Mouse (Mus musculus): ENCODE results near the gene Jrkl. TPM values are rescaled to one million over a fixed set of nuclear protein-coding genes. Genes with fewer than 3 reads are reported as not detected.

The Jrkl gene
- polyA plus RNA-seq (2015; fragmentation: Nextera tagmentation; extraction: Ambion mirVana) = 10.0 and 10.1 TPM in 2 replicates

DNA sequence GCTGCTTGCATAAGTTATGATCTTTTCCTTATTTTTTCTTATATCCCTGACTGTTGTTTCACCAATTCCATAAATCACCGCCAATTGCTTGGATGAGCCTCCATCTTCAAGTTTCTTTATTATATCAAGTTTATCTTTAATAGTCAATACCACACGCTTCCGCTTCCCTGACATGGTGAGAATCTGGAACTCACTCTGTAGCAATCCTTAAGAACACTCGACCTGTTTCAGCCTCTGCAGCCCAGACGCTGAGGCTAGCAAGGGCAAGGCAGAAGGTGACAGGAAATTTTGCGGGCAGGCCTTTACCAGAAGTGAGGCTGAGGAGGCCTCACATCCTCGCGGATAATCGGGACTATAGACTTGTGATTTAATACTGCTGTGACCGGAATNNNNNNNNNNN lies at the start of gene Jrkl:
Gene Jrkl, minus strand, starts transcription at position 349 of the 400 bp plus-strand sequence.
- H3K4me3 ChIP-seq = peak within 1 kb of the TSS; percentile 49
- H3K27ac ChIP-seq = peak within 1 kb of the TSS; percentile 74
- no peaks in the 10 kb centered on the region for H3K27me3 ChIP-seq
- peaks cover 20% of the 10 kb centered on the region for H3K4me1 ChIP-seq
- H3K9me3 ChIP-seq = no peaks in the 10 kb centered on the region
- H3K36me3 ChIP-seq = no peaks in the 10 kb centered on the region
- peak within 1 kb of the TSS; percentile 46 for H3K9ac ChIP-seq
- H3K4me2 ChIP-seq = peak within 1 kb of the TSS; percentile 57
- WGBS = 4% methylated on average over 10 of the region's 10 CpGs
- no peak for ATAC-seq (ENCODE audit: borderline replicate concordance, extremely low read depth, low FRiP score, low TSS enrichment)

- no peaks in the 10 kb centered on the region for H3K36me3 ChIP-seq
- H3K4me3 ChIP-seq = no peak overlapping the region
- H3K9ac ChIP-seq = no peak overlapping the region
- no peaks in the 10 kb centered on the region for H3K9me3 ChIP-seq
- WGBS = 62% methylated on average over 2 of the region's 2 CpGs
- no peaks in the 10 kb centered on the region for H3K27me3 ChIP-seq
- H3K4me2 ChIP-seq = no peak overlapping the region
- ATAC-seq (ENCODE audit: borderline replicate concordance, extremely low read depth, low FRiP score, low TSS enrichment) = no peak
- H3K4me1 ChIP-seq = no peaks in the 10 kb centered on the region
- no peak overlapping the region for H3K27ac ChIP-seq
These were observed 41.9 kb upstream of the Jrkl start for GRCm38 (mm10) chr9:13287482-13287881.

DNA sequence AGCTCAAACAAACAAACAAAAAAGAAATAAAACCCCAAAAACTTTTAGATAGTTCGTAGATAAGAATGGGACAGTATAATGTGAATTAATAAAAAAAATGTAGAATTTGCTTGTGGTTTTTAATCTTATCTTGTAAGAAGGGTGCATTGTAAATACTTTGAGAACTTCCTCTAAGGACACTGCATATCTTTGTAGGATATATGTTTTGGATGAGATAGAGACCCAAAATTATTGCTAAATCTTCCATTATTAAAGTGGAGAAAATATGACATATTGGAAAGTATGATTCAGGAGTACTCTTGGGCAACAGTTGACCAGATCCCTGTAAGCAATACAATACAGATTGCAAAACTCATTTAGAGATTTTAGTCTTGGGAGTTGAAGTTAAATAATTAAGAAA lies 27.6 kb upstream of the Jrkl start:
- Histone ChIP-seq H3K4me2 (no peak overlapping the region), H3K27me3 (no peaks in the 10 kb centered on the region), H3K4me3 (no peak overlapping the region), H3K27ac (no peak overlapping the region), H3K36me3 (0 out of 2 replicates have a peak, but pooled peaks cover 5% of the 10 kb centered on the region), H3K9ac (no peak overlapping the region), H3K9me3 (no peaks in the 10 kb centered on the region), H3K4me1 (no peaks in the 10 kb centered on the region)
- 84% methylated on average over 1 of the region's 1 CpGs for WGBS
- no peak for ATAC-seq (ENCODE audit: borderline replicate concordance, extremely low read depth, low FRiP score, low TSS enrichment)

GRCm38 (mm10) chr9:13260980-13261379 lies 15.4 kb upstream of the Jrkl start:
- Histone ChIP-seq H3K4me2 (no peak overlapping the region), H3K36me3 (no peaks in the 10 kb centered on the region), H3K9ac (no peak overlapping the region), H3K4me3 (no peak overlapping the region), H3K27ac (no peak overlapping the region), H3K9me3 (no peaks in the 10 kb centered on the region), H3K27me3 (no peaks in the 10 kb centered on the region), H3K4me1 (no peaks in the 10 kb centered on the region)
- no peak for ATAC-seq (ENCODE audit: borderline replicate concordance, extremely low read depth, low FRiP score, low TSS enrichment)
- WGBS = 62% methylated on average over 3 of the region's 3 CpGs

DNA sequence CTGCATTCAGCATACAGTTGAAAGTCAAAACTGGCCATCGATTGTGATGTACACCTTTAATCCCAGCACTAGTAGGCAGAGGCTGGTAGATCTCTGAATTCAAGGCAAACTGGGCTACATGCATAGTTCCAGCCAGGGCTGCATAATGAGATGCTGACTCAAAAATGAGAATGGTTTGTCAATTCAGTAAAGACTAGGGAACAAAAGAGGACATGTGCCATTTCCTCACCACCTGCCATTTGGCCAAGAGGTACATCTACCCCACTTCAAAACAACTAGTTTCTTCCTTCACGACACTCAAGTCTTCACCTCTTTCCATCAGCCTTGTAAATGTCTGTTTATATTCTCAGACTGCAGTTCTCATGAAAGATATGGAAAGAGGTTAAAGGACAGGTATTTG lies 12.5 kb upstream of the Jrkl start:
- Histone ChIP-seq H3K4me1 (no peaks in the 10 kb centered on the region), H3K4me3 (no peak overlapping the region), H3K9ac (no peak overlapping the region), H3K4me2 (no peak overlapping the region), H3K27me3 (no peaks in the 10 kb centered on the region), H3K36me3 (no peaks in the 10 kb centered on the region), H3K9me3 (no peaks in the 10 kb centered on the region), H3K27ac (no peak overlapping the region)
- ATAC-seq (ENCODE audit: borderline replicate concordance, extremely low read depth, low FRiP score, low TSS enrichment) = no peak
- WGBS = 84% methylated on average over 2 of the region's 2 CpGs

DNA sequence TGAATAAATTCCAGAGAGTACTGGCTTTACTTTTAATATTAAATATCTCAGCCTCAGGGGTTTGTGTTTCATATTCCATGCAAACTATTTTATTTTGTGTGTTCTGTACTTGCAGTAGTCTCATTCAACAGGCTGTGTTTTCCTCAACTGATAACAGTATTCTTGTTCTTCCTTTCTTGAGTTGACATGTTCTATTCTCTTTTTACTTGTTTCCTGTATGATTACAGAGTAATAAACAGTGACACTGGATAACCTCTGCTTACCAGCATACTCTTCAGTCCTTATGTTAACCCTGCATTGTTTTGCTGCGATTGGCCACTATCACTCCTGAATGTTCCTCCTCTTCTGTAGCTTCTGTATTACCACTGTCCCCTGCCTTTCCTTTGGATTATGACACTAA lies 11.1 kb upstream of the Jrkl start:
- H3K4me1 ChIP-seq = no peaks in the 10 kb centered on the region
- H3K27ac ChIP-seq = no peak overlapping the region
- H3K27me3 ChIP-seq = no peaks in the 10 kb centered on the region
- no peak overlapping the region for H3K4me3 ChIP-seq
- ATAC-seq (ENCODE audit: borderline replicate concordance, extremely low read depth, low FRiP score, low TSS enrichment) = no peak
- no peak overlapping the region for H3K4me2 ChIP-seq
- no peak overlapping the region for H3K9ac ChIP-seq
- no peaks in the 10 kb centered on the region for H3K9me3 ChIP-seq
- no peaks in the 10 kb centered on the region for H3K36me3 ChIP-seq
- WGBS = 88% methylated on average over 1 of the region's 1 CpGs

DNA sequence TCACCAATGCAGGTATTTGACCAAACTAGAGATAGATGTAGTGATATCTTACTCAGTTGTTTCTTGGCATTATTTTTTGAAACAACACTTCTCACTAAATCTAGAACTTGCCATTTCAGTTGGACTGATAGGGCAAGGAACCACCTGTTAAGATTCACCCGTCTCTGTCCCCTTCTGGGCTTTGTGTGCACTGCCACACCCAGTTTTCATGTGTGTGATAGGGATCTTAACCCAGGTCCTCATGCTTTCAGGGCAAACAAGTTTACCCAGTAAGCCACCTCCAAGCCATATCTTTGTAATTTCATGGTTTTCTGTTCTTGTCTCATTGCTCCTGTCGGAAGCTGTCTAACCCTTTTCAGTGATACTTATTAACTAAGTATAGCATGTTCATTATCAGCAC lies 5.6 kb upstream of the Jrkl start:
- ATAC-seq (ENCODE audit: borderline replicate concordance, extremely low read depth, low FRiP score, low TSS enrichment) = no peak
- Histone ChIP-seq H3K27ac (no peak overlapping the region), H3K4me2 (no peak overlapping the region), H3K4me3 (no peak overlapping the region), H3K36me3 (no peaks in the 10 kb centered on the region), H3K4me1 (0 out of 2 replicates have a peak, but pooled peaks cover 5% of the 10 kb centered on the region), H3K27me3 (no peaks in the 10 kb centered on the region), H3K9me3 (no peaks in the 10 kb centered on the region), H3K9ac (no peak overlapping the region)
- 84% methylated on average over 2 of the region's 2 CpGs for WGBS

- WGBS = 88% methylated on average over 4 of the region's 4 CpGs
- Histone ChIP-seq H3K9me3 (no peaks in the 10 kb centered on the region), H3K36me3 (no peaks in the 10 kb centered on the region), H3K27ac (no peak overlapping the region), H3K4me3 (no peak overlapping the region), H3K9ac (no peak overlapping the region), H3K27me3 (no peaks in the 10 kb centered on the region), H3K4me2 (no peak overlapping the region), H3K4me1 (peaks cover 20% of the 10 kb centered on the region)
- no peak for ATAC-seq (ENCODE audit: borderline replicate concordance, extremely low read depth, low FRiP score, low TSS enrichment)
These were observed 2.5 kb upstream of the Jrkl start for GRCm38 (mm10) chr9:13248104-13248503.

- 2% methylated on average over 28 of the region's 39 CpGs for WGBS
These were observed 1.4 kb upstream of the Jrkl start, which contains the start of gene Ccdc82 for GRCm38 (mm10) chr9:13246815-13247638. TSS of gene Ccdc82 (plus strand) at chr9:13246955.

DNA sequence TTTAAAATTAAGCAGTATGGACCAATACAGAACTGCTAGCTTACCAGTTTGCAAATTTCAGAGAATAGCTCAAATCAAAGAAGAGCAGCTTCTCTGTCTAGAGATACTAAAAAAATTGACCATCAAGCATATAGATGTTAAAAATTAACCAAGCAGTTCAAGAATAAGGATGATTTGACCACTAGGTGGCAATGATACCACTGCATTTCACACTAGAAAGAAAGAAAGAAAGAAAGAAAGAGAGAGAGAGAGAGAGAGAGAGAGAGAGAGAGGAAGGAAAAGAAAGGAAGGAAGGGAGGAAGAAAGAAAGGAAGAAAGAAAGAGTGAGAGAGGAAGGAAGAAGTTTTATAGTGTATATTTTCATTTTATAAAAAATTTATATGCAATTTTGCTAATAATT lies 3.3 kb downstream of the Jrkl start:
- ATAC-seq (ENCODE audit: borderline replicate concordance, extremely low read depth, low FRiP score, low TSS enrichment) = no peak
- H3K9me3 ChIP-seq = no peaks in the 10 kb centered on the region

More at GRCm38 (mm10) chr9:13246815-13247638, 1.4 kb upstream of the Jrkl start, which contains the start of gene Ccdc82:
- Histone ChIP-seq H3K4me3 (peak within 1 kb of the TSS; percentile 69), H3K4me1 (peaks cover 20% of the 10 kb centered on the region), H3K9me3 (no peaks in the 10 kb centered on the region), H3K36me3 (no peaks in the 10 kb centered on the region), H3K27ac (peak within 1 kb of the TSS; percentile 87), H3K4me2 (peak within 1 kb of the TSS; percentile 90), H3K27me3 (no peaks in the 10 kb centered on the region), H3K9ac (peak within 1 kb of the TSS; percentile 69)
- ATAC-seq (ENCODE audit: borderline replicate concordance, extremely low read depth, low FRiP score, low TSS enrichment) = peak; percentile 100

DNA sequence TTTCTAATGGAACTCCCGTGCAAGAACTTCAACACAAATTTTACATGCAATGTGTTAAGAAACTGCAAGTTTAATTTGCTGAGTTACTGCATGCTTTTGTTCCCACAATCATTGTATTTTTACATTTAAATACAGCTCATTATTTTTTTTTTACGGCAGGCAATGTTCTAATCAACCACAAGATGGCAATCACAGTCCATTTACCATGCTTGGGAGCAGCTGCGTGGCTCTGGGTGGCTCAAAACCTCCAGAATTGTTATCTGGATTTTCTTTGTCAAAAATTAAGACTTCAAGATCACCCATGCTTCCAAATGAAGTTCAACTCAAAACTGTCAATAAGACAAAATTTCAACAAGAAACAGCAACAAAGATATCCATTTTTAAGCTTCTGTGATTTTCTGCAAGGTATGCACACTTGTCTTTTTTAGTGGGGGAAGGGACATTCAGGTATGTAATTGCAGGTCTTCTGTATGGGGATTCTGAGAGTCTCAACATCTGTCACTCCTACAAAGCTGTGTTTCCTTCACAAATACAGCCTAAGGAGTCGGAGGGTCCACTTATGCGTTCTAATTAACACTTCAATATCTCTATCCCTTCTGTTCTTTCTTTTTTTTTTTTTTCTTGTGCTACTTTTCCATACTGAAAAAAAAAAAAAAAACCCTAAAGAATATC lies 13.9 kb downstream of the Jrkl start:
- Histone ChIP-seq H3K27ac (no peak overlapping the region), H3K36me3 (no peaks in the 10 kb centered on the region), H3K27me3 (no peaks in the 10 kb centered on the region), H3K9ac (no peak overlapping the region), H3K4me1 (no peaks in the 10 kb centered on the region), H3K4me2 (no peak overlapping the region), H3K9me3 (no peaks in the 10 kb centered on the region), H3K4me3 (no peak overlapping the region)
- no peak for ATAC-seq (ENCODE audit: borderline replicate concordance, extremely low read depth, low FRiP score, low TSS enrichment)
- 15% methylated on average over 5 of the region's 5 CpGs for WGBS

More for the DNA sequence above, 3.3 kb downstream of the Jrkl start:
- Histone ChIP-seq H3K27me3 (no peaks in the 10 kb centered on the region), H3K4me3 (no peak overlapping the region), H3K9ac (no peak overlapping the region), H3K27ac (no peak overlapping the region), H3K4me2 (no peak overlapping the region), H3K36me3 (no peaks in the 10 kb centered on the region), H3K4me1 (peaks cover 15% of the 10 kb centered on the region)

GRCm38 (mm10) chr9:13230553-13230952 lies 15.1 kb downstream of the Jrkl start:
- ATAC-seq (ENCODE audit: borderline replicate concordance, extremely low read depth, low FRiP score, low TSS enrichment) = no peak
- Histone ChIP-seq H3K9ac (no peak overlapping the region), H3K4me1 (no peaks in the 10 kb centered on the region), H3K27me3 (no peaks in the 10 kb centered on the region), H3K4me2 (no peak overlapping the region), H3K36me3 (no peaks in the 10 kb centered on the region), H3K9me3 (no peaks in the 10 kb centered on the region), H3K4me3 (no peak overlapping the region), H3K27ac (no peak overlapping the region)
- WGBS = 5% methylated on average over 4 of the region's 4 CpGs

All from lung, embryonic 15.5 days (tissue).